Mouse (Mus musculus): ENCODE measurements around the gene Dnaaf5.

- TF ChIP-seq CTCF (conservative IDR thresholded peaks at IDR 0.05; ENCODE audit: low read length), result no peak
- no peak for TF ChIP-seq NANOG (IDR thresholded peaks at IDR 0.05; ENCODE audit: borderline replicate concordance, low read length)
- TF ChIP-seq POU5F1 (IDR thresholded peaks at IDR 0.05; ENCODE audit: borderline replicate concordance, low read length), result no peak
Observed at GRCm38 (mm10) chr5:139171929-139172328, 21.9 kb downstream of the Dnaaf5 start.
